Mouse (Mus musculus) embryonic fibroblast, embryonic 13.5 days (primary cell): ENCODE data around the gene Gm20388. TPM values are rescaled to one million over a fixed set of nuclear protein-coding genes. Genes with fewer than 3 reads are reported as not detected.

Experiments
- H3K27ac ChIP-seq: 2 replicates; pipeline ENCODE4 v1.5.1; 2012; ENCODE audit warnings: low read length, control low read depth, inconsistent platforms; ENCODE audit not compliant: insufficient read depth
- H3K4me1 ChIP-seq: 2 replicates; pipeline ENCODE4 v1.6.1; 2011; ENCODE audit warnings: low read length; ENCODE audit not compliant: control insufficient read depth, insufficient read depth
- H3K4me3 ChIP-seq: 2 replicates; pipeline ENCODE4 v1.5.1; 2011; ENCODE audit warnings: mild to moderate bottlenecking, control low read depth, low read length; ENCODE audit not compliant: insufficient read depth
- CTCF ChIP-seq: IDR thresholded peaks from 2 replicates; pipeline ENCODE4 v1.5.1; 2011; ENCODE audit warnings: mild to moderate bottlenecking, control low read depth, low read length, moderate library complexity, borderline replicate concordance; ENCODE audit not compliant: insufficient read depth
- POLR2A ChIP-seq: IDR thresholded peaks from 2 replicates; pipeline ENCODE4 v1.6.1; 2011; ENCODE audit warnings: low read depth, mild to moderate bottlenecking, control low read depth, low read length, moderate library complexity
- polyA plus RNA-seq: library from polyadenylated mRNA; stranded (reverse); fragments of >200 nt; gene quantifications from 2 replicates; pipeline ENCODE4 v1.2.4, GENCODE M21; 2011; ENCODE audit warnings: low read depth; ENCODE audit not compliant: missing spikeins, insufficient read length

Gm20388 gene
- polyA plus RNA-seq, 1 experiment = 82.8 TPM

GRCm38 (mm10) chr8:119931317-119931716 lies 20.7 kb downstream of the Gm20388 start:
- Histone ChIP-seq H3K4me3 (no peak overlapping the region), H3K4me1 (no peaks in the 10 kb centered on the region), H3K27ac (no peak overlapping the region)
- TF ChIP-seq CTCF (no peak), POLR2A (no peak)

- Histone ChIP-seq H3K4me3 (no peak overlapping the region), H3K27ac (no peak overlapping the region), H3K4me1 (no peaks in the 10 kb centered on the region)
- no peak for TF ChIP-seq POLR2A
- TF ChIP-seq CTCF = no peak
These were observed 23.0 kb downstream of the Gm20388 start for GRCm38 (mm10) chr8:119933681-119934080.

GRCm38 (mm10) chr8:119935541-119935940 lies 24.9 kb downstream of the Gm20388 start:
- no peak overlapping the region for H3K27ac ChIP-seq
- H3K4me1 ChIP-seq = no peaks in the 10 kb centered on the region
- TF ChIP-seq CTCF (no peak), POLR2A (no peak)
- H3K4me3 ChIP-seq = no peak overlapping the region

GRCm38 (mm10) chr8:119938481-119938880 lies 27.8 kb downstream of the Gm20388 start:
- TF ChIP-seq POLR2A = no peak
- no peak for TF ChIP-seq CTCF
- no peak overlapping the region for H3K4me3 ChIP-seq
- no peak overlapping the region for H3K27ac ChIP-seq
- H3K4me1 ChIP-seq = no peaks in the 10 kb centered on the region

- Histone ChIP-seq H3K27ac (no peak overlapping the region), H3K4me3 (no peak overlapping the region), H3K4me1 (no peaks in the 10 kb centered on the region)
- TF ChIP-seq CTCF (no peak), POLR2A (no peak)
These were observed 28.7 kb downstream of the Gm20388 start for GRCm38 (mm10) chr8:119939336-119939735.

GRCm38 (mm10) chr8:119941471-119941870 lies 30.8 kb downstream of the Gm20388 start:
- H3K4me3 ChIP-seq = no peak overlapping the region
- H3K4me1 ChIP-seq = no peaks in the 10 kb centered on the region
- TF ChIP-seq CTCF (no peak), POLR2A (no peak)
- H3K27ac ChIP-seq = no peak overlapping the region

- H3K27ac ChIP-seq = no peak overlapping the region
- no peak for TF ChIP-seq CTCF
- TF ChIP-seq POLR2A = no peak
These were observed 33.0 kb downstream of the Gm20388 start for GRCm38 (mm10) chr8:119943616-119944015.

GRCm38 (mm10) chr8:119944096-119944811 lies 33.6 kb downstream of the Gm20388 start:
- no peak overlapping the region for H3K4me3 ChIP-seq
- TF ChIP-seq POLR2A (no peak), CTCF (peak; percentile 85)
- no peaks in the 10 kb centered on the region for H3K4me1 ChIP-seq
- H3K27ac ChIP-seq = no peak overlapping the region

More at GRCm38 (mm10) chr8:119943616-119944015, 33.0 kb downstream of the Gm20388 start:
- Histone ChIP-seq H3K4me1 (no peaks in the 10 kb centered on the region), H3K4me3 (no peak overlapping the region)

- H3K4me3 ChIP-seq = no peak overlapping the region
- TF ChIP-seq POLR2A (no peak), CTCF (no peak)
- no peak overlapping the region for H3K27ac ChIP-seq
- H3K4me1 ChIP-seq = no peaks in the 10 kb centered on the region
These were observed 35.8 kb downstream of the Gm20388 start for GRCm38 (mm10) chr8:119946326-119946865.

- TF ChIP-seq CTCF = no peak
- TF ChIP-seq POLR2A = no peak
- Histone ChIP-seq H3K27ac (no peak overlapping the region), H3K4me1 (no peaks in the 10 kb centered on the region), H3K4me3 (no peak overlapping the region)
These were observed 37.0 kb downstream of the Gm20388 start for GRCm38 (mm10) chr8:119947653-119948052.
